Mouse (Mus musculus): ENCODE results near the gene Ube2r2. TPM values are rescaled to one million over a fixed set of nuclear protein-coding genes. Genes with fewer than 3 reads are reported as not detected.

The Ube2r2 gene
- polyA plus RNA-seq, 1 experiment from 2014 or later: 75.0 TPM

- H3K9ac ChIP-seq (ENCODE audit: low read depth, low read length): no peak overlapping the region
- H3K36me3 ChIP-seq (ENCODE audit: control insufficient read depth, insufficient read depth, low read length): no peaks in the 10 kb centered on the region
- H3K4me2 ChIP-seq: peak overlapping the region; percentile 27; the same call in 1 of the 2 replicates
- H3K27ac ChIP-seq (ENCODE audit: low read depth, low read length): no peak overlapping the region
- no peak; the same call in 1 of the 2 replicates for ATAC-seq (replicated peaks; ENCODE audit: insufficient number of reproducible peaks, low FRiP score, low TSS enrichment)
- no peaks in the 10 kb centered on the region for H3K27me3 ChIP-seq (ENCODE audit: control insufficient read depth, insufficient read depth, low read length)
- no peak overlapping the region for H3K4me3 ChIP-seq (ENCODE audit: low read depth, low read length)
- 72% methylated on average over 3 of the region's 3 CpGs for WGBS (ENCODE audit: insufficient replicate concordance)
- H3K4me1 ChIP-seq (ENCODE audit: control insufficient read depth, insufficient read depth, low read length): no peaks in the 10 kb centered on the region
- no peaks in the 10 kb centered on the region for H3K9me3 ChIP-seq (replicated peaks; ENCODE audit: control insufficient read depth, low read length)
Measured at GRCm38 (mm10) chr4:41129836-41130235, 5.7 kb upstream of the Ube2r2 start.

DNA sequence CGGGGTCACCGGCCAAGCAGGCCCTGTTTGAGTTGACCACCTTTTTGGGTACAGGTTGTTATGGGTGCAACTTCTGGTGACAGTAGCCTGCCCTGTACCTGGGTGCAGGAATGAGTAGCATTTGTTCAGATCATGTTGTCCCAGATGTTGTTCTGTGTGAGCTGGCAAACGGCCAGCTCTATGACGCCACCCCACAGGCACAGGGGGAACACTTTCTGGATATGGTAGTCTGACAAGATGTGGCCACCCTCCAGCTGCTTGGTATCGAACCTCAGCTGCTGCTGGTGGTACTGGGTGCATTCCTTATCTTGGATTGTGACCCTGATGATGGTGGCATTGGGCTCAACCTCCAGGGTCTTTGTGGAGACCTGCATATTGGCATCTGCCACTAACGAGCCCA lies 3.1 kb upstream of the Ube2r2 start:
- no peaks in the 10 kb centered on the region for H3K27me3 ChIP-seq (ENCODE audit: control insufficient read depth, insufficient read depth, low read length)
- no peaks in the 10 kb centered on the region for H3K9me3 ChIP-seq (replicated peaks; ENCODE audit: control insufficient read depth, low read length)
- no peaks in the 10 kb centered on the region for H3K36me3 ChIP-seq (ENCODE audit: control insufficient read depth, insufficient read depth, low read length)
- H3K9ac ChIP-seq (ENCODE audit: low read depth, low read length): no peak overlapping the region
- no peak overlapping the region for H3K27ac ChIP-seq (ENCODE audit: low read depth, low read length)
- WGBS (ENCODE audit: insufficient replicate concordance): 75% methylated on average over 6 of the region's 6 CpGs
- no peak for ATAC-seq (replicated peaks; ENCODE audit: insufficient number of reproducible peaks, low FRiP score, low TSS enrichment)
- no peak overlapping the region for H3K4me2 ChIP-seq
- no peaks in the 10 kb centered on the region for H3K4me1 ChIP-seq (ENCODE audit: control insufficient read depth, insufficient read depth, low read length)
- no peak overlapping the region for H3K4me3 ChIP-seq (ENCODE audit: low read depth, low read length)

- Histone ChIP-seq H3K4me2 (no peak overlapping the region), H3K36me3 (ENCODE audit: control insufficient read depth, insufficient read depth, low read length) (no peaks in the 10 kb centered on the region), H3K27ac (ENCODE audit: low read depth, low read length) (peak overlapping the region; percentile 50; the same call in 1 of the 2 replicates), H3K4me3 (ENCODE audit: low read depth, low read length) (no peak overlapping the region), H3K27me3 (ENCODE audit: control insufficient read depth, insufficient read depth, low read length) (no peaks in the 10 kb centered on the region), H3K9me3 (replicated peaks; ENCODE audit: control insufficient read depth, low read length) (no peaks in the 10 kb centered on the region), H3K4me1 (ENCODE audit: control insufficient read depth, insufficient read depth, low read length) (no peaks in the 10 kb centered on the region), H3K9ac (ENCODE audit: low read depth, low read length) (no peak overlapping the region)
- no peak for ATAC-seq (replicated peaks; ENCODE audit: insufficient number of reproducible peaks, low FRiP score, low TSS enrichment)
- WGBS (ENCODE audit: insufficient replicate concordance): 77% methylated on average over 6 of the region's 6 CpGs
Measured at GRCm38 (mm10) chr4:41133529-41134291, 1.8 kb upstream of the Ube2r2 start.

DNA sequence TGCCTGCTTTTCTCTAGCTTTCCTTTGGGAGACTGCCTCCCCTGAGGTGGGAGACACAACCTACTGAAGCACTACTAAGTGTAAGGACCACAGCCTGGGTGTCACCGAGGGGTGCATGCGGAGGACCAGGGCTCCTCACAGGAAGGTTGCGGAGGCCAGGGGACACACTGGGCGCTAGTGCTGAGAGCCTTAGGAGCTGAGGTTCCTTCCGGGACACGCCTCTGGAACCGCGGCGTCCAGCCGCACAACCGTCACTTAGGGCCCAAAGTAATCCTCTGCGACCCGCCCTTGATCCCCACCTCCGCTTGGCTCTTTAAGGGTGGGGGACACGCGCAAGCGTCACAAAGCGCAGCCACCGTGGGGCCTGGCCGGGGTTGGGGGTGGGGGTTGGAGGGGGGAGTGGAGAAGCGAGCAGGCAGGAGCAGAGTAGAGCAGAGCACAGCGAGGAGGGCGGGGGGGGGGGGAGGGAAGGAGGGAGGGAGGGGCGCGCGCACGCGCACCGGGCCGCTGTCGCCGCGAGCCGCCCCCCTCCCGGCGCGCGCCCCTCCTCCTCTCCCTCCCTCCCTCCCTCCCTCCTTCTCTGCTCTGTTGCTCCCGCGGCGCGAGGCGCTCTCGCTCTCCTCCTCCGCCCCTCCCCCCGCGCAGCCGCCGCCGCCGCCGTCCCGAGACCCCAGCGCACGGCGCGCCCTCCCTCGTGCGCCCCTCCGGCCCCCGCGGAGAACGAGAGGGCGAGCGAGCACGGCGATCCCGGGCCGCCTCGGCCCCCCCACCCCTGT lies 420 bp upstream of the Ube2r2 start:
- Histone ChIP-seq H3K4me2 (peak overlapping the region; percentile 93), H3K4me1 (ENCODE audit: control insufficient read depth, insufficient read depth, low read length) (no peaks in the 10 kb centered on the region), H3K27ac (ENCODE audit: low read depth, low read length) (peak overlapping the region; percentile 100), H3K9me3 (replicated peaks; ENCODE audit: control insufficient read depth, low read length) (no peaks in the 10 kb centered on the region), H3K27me3 (ENCODE audit: control insufficient read depth, insufficient read depth, low read length) (no peaks in the 10 kb centered on the region), H3K9ac (ENCODE audit: low read depth, low read length) (peak overlapping the region; percentile 99), H3K4me3 (ENCODE audit: low read depth, low read length) (peak overlapping the region; percentile 93), H3K36me3 (ENCODE audit: control insufficient read depth, insufficient read depth, low read length) (no peaks in the 10 kb centered on the region)
- 0% methylated on average over 27 of the region's 70 CpGs for WGBS (ENCODE audit: insufficient replicate concordance)
- peak; percentile 91 for ATAC-seq (replicated peaks; ENCODE audit: insufficient number of reproducible peaks, low FRiP score, low TSS enrichment)

DNA sequence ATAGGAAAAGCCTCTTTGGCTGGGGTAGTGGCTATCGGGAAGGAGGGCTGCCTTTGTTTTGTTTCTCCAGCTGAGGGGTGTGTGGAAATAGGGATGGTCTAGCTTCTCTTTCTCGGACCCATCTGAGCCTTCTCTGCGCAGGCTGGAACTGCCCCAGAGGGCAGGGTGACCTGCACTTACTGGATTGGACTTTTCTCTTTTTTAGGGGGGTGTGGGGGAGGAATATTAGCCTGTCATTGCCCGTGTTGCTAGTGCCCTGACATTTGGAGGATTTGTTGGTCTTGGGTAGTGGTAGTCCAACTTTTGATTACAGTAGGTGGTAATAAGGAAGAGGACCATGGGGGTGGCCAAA lies 887 bp downstream of the Ube2r2 start:
- peak; percentile 0; the same call in 1 of the 2 replicates for ATAC-seq (replicated peaks; ENCODE audit: insufficient number of reproducible peaks, low FRiP score, low TSS enrichment)
- peaks cover 7% of the 10 kb centered on the region; the same call in 1 of the 2 replicates for H3K36me3 ChIP-seq (ENCODE audit: control insufficient read depth, insufficient read depth, low read length)
- WGBS (ENCODE audit: insufficient replicate concordance): 0% methylated on average over 4 of the region's 4 CpGs
- no peaks in the 10 kb centered on the region for H3K27me3 ChIP-seq (ENCODE audit: control insufficient read depth, insufficient read depth, low read length)
- peak overlapping the region; percentile 99 for H3K9ac ChIP-seq (ENCODE audit: low read depth, low read length)
- peak overlapping the region; percentile 100 for H3K27ac ChIP-seq (ENCODE audit: low read depth, low read length)
- no peaks in the 10 kb centered on the region for H3K4me1 ChIP-seq (ENCODE audit: control insufficient read depth, insufficient read depth, low read length)
- peak overlapping the region; percentile 93 for H3K4me2 ChIP-seq
- H3K9me3 ChIP-seq (replicated peaks; ENCODE audit: control insufficient read depth, low read length): no peaks in the 10 kb centered on the region
- peak overlapping the region; percentile 93 for H3K4me3 ChIP-seq (ENCODE audit: low read depth, low read length)

- no peak for ATAC-seq (replicated peaks; ENCODE audit: insufficient number of reproducible peaks, low FRiP score, low TSS enrichment)
- H3K36me3 ChIP-seq (ENCODE audit: control insufficient read depth, insufficient read depth, low read length): peaks cover 7% of the 10 kb centered on the region; the same call in 1 of the 2 replicates
- no peaks in the 10 kb centered on the region for H3K9me3 ChIP-seq (replicated peaks; ENCODE audit: control insufficient read depth, low read length)
- no peaks in the 10 kb centered on the region for H3K27me3 ChIP-seq (ENCODE audit: control insufficient read depth, insufficient read depth, low read length)
- peak overlapping the region; percentile 100 for H3K27ac ChIP-seq (ENCODE audit: low read depth, low read length)
- peak overlapping the region; percentile 99 for H3K9ac ChIP-seq (ENCODE audit: low read depth, low read length)
- H3K4me3 ChIP-seq (ENCODE audit: low read depth, low read length): peak overlapping the region; percentile 93
- 1% methylated on average over 8 of the region's 8 CpGs for WGBS (ENCODE audit: insufficient replicate concordance)
- H3K4me1 ChIP-seq (ENCODE audit: control insufficient read depth, insufficient read depth, low read length): no peaks in the 10 kb centered on the region
- peak overlapping the region; percentile 93 for H3K4me2 ChIP-seq
Measured at GRCm38 (mm10) chr4:41136811-41137210, 1.3 kb downstream of the Ube2r2 start.

GRCm38 (mm10) chr4:41140174-41140875 lies 4.8 kb downstream of the Ube2r2 start:
- H3K9ac ChIP-seq (ENCODE audit: low read depth, low read length): no peak overlapping the region
- H3K4me2 ChIP-seq: no peak overlapping the region
- 94% methylated on average over 6 of the region's 6 CpGs for WGBS (ENCODE audit: insufficient replicate concordance)
- peaks cover 7% of the 10 kb centered on the region; the same call in 1 of the 2 replicates for H3K36me3 ChIP-seq (ENCODE audit: control insufficient read depth, insufficient read depth, low read length)
- H3K9me3 ChIP-seq (replicated peaks; ENCODE audit: control insufficient read depth, low read length): no peaks in the 10 kb centered on the region
- H3K4me3 ChIP-seq (ENCODE audit: low read depth, low read length): no peak overlapping the region
- H3K27ac ChIP-seq (ENCODE audit: low read depth, low read length): no peak overlapping the region
- H3K27me3 ChIP-seq (ENCODE audit: control insufficient read depth, insufficient read depth, low read length): no peaks in the 10 kb centered on the region
- no peaks in the 10 kb centered on the region for H3K4me1 ChIP-seq (ENCODE audit: control insufficient read depth, insufficient read depth, low read length)
- ATAC-seq (replicated peaks; ENCODE audit: insufficient number of reproducible peaks, low FRiP score, low TSS enrichment): no peak

DNA sequence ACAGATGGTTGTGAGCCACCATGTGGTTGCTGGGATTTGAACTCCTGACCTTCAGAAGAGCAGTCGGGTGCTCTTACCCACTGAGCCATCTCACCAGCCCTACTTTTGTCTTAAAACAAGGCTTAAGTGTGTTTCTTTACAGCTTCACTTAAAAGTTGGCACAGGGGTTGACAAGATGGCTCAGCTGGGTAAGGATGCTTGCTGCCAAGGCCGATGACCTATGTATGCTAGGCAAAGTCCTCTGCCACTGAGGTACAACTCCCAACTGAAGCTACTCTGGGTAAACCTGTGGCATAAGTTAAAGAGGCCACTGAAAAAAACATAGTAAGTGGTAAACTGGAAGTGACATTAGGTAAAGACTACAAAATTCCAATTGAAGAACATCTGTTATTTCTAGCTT lies 7.1 kb downstream of the Ube2r2 start:
- Histone ChIP-seq H3K4me3 (ENCODE audit: low read depth, low read length) (no peak overlapping the region), H3K27me3 (ENCODE audit: control insufficient read depth, insufficient read depth, low read length) (no peaks in the 10 kb centered on the region), H3K36me3 (ENCODE audit: control insufficient read depth, insufficient read depth, low read length) (peaks cover 10% of the 10 kb centered on the region; the same call in 1 of the 2 replicates), H3K9ac (ENCODE audit: low read depth, low read length) (no peak overlapping the region), H3K27ac (ENCODE audit: low read depth, low read length) (no peak overlapping the region), H3K9me3 (replicated peaks; ENCODE audit: control insufficient read depth, low read length) (no peaks in the 10 kb centered on the region), H3K4me1 (ENCODE audit: control insufficient read depth, insufficient read depth, low read length) (no peaks in the 10 kb centered on the region), H3K4me2 (no peak overlapping the region)
- 89% methylated on average over 2 of the region's 2 CpGs for WGBS (ENCODE audit: insufficient replicate concordance)
- ATAC-seq (replicated peaks; ENCODE audit: insufficient number of reproducible peaks, low FRiP score, low TSS enrichment): no peak

Data from heart, embryonic 11.5 days (tissue).